Mouse (Mus musculus) activated CD4-positive, CD25-positive, alpha-beta regulatory T cell (primary cell): ENCODE measurements around the gene Scn5a. TPM values are rescaled to one million over a fixed set of nuclear protein-coding genes. Genes with fewer than 3 reads are reported as not detected.

Experiments
- polyA plus RNA-seq, 2 experiments: library from polyadenylated mRNA; unstranded; fragments of 100-300 nt; shearing (Covaris generic); gene quantifications; one replicate each; pipeline ENCODE4 v1.2.1; 2017

The Scn5a gene
- under 1 TPM in 1 of 2 experiments, not detected in 1; 0.02 TPM for polyA plus RNA-seq

GRCm38 (mm10) chr9:119578636-119579438 is at the start of gene Scn5a:
Gene Scn5a, minus strand, starts transcription at chr9:119579016.

GRCm38 (mm10) chr9:119444738-119445429 is 133.9 kb downstream of the Scn5a start, which contains the start of gene Exog:
Gene Exog, plus strand, starts transcription at chr9:119444943.

Other genes with a start within 250 kb of the Scn5a start
- 10 to 100 TPM; 82.3 to 97.1 TPM for gene Acaa1a, start 239.3 kb downstream of the Scn5a start, polyA plus RNA-seq
- gene Myd88, start 237.6 kb downstream of the Scn5a start, polyA plus RNA-seq: 100 to 1,000 TPM in 1 of 2 experiments, 10 to 100 TPM in 1; 93.4 to 105 TPM
- under 1 TPM; 0.06 to 0.86 TPM for gene Xylb, start 221.6 kb downstream of the Scn5a start, polyA plus RNA-seq
- under 1 TPM in 1 of 2 experiments, not detected in 1; 0.50 TPM for gene Slc22a14, start 213.5 kb downstream of the Scn5a start, polyA plus RNA-seq
- not detected for gene Acvr2b, start 176.9 kb downstream of the Scn5a start, polyA plus RNA-seq
- gene Exog, start 134.1 kb downstream of the Scn5a start, polyA plus RNA-seq: 10 to 100 TPM; 13.3 to 14.3 TPM
- under 1 TPM in 1 of 2 experiments, not detected in 1; 0.05 TPM for gene Scn10a, start 140.3 kb upstream of the Scn5a start, polyA plus RNA-seq
- under 1 TPM; 0.15 to 0.69 TPM for gene Scn11a, start 246.4 kb upstream of the Scn5a start, polyA plus RNA-seq